Mouse (Mus musculus): ENCODE results near the gene Gm49661.
A peak's percentile ranks its signal among the peaks of the same experiment; 100 is the strongest.

DNA sequence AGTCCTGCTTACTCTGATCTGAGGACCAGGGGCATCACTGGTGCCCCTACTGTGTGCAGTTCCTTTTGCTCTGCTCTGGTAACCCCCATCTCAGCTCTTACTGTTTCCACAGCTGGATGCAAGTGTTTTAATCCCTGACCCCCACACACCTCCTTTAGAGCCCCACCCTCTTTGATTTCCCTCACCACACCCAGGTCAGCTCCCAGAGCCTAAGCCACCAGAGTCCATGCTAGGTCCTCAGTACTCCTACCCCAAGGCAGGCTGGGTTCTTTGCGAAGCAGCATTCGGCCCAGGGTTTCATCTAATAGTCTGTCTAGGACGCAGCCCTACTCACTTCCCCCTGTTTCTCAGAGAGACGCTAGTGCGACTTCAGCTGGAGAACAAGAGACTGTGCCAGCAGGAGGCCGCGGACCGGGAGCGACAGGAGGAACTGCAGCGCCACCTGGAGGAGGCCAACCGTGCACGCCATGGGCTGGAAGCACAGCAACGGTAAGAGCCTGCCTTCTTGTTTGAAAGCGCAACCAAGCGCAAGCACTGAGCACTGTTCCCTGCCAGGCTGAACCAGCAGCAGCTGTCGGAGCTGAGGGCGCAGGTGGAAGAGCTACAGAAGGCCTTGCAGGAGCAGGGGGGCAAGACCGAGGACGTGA, 28.5 kb upstream of the Gm49661 start:
- peak; percentile 97 for TF ChIP-seq CTCF (IDR thresholded peaks at IDR 0.05; ENCODE audit: borderline replicate concordance, control insufficient read depth, extremely low read depth, insufficient read depth, low read length, poor library complexity)
- no peak for TF ChIP-seq POLR2A (IDR thresholded peaks at IDR 0.05; ENCODE audit: control insufficient read depth, extremely low read depth, insufficient read depth, low read length, poor library complexity)

Measured in thymus, adult 2 months (tissue).